26 mouse cellular contexts compared by ENCODE assay signal in genomic region chr11:20142516-20142915, GRCm38 (mm10). TPM values are rescaled to one million over a fixed set of nuclear protein-coding genes. Genes with fewer than 3 reads are reported as not detected.
A peak's percentile ranks its signal among the peaks of the same experiment; 100 is the strongest.
DNase-seq lines count a peak whose midpoint lies in the region; ATAC-seq lines count a peak whose summit lies in the region.
"Had no signal": no experiment of that assay in that cellular context is flagged by ENCODE, and none has a peak within 500 bp of the region (broad histone marks: within the 10 kb centered on the region; RNA-seq: fewer than 3 reads in every experiment).

No protein-coding gene starts in this region.

- no peak overlapping the region for H3K4me2 ChIP-seq in midbrain, embryonic 11.5 days
- H3K4me2 ChIP-seq in midbrain, embryonic 13.5 days (replicated peaks): no peak overlapping the region
- H3K4me2 ChIP-seq: forebrain, embryonic 13.5 days; hindbrain, embryonic 12.5 days had no signal

- DNase-seq in midbrain, embryonic 11.5 days (ENCODE audit: low spot score, missing footprints): peak; percentile 45
- peak; percentile 48 for DNase-seq in MN1 (ENCODE audit: low spot score)
- peak; percentile 6 for DNase-seq in c-Kit-positive CD71-positive TER-119-negative erythroid progenitor cells, embryonic 14.5 days (ENCODE audit: low read depth)
- no peak for DNase-seq in layer of hippocampus, adult 9-11 months
- no peak for DNase-seq in left cerebral cortex, adult 8-10 months (ENCODE audit: low spot score in 2 of 2)
- no peak for DNase-seq in heart, adult 11 months
- DNase-seq: adrenal gland, adult 2 months; adrenal gland, postnatal 25 days; cerebellum, adult 11-12 months; cerebellum, adult 9-10 months; cerebellum, postnatal 25 days; forebrain, postnatal 0 days; gastrocnemius, adult 2 months; gastrocnemius, postnatal 25 days; heart, postnatal 10 days; heart, postnatal 4 days had no signal

- WGBS in midbrain, embryonic 11.5 days: 85% methylated on average over 5 of the region's 5 CpGs
- 91% methylated on average over 5 of the region's 5 CpGs for WGBS in midbrain, embryonic 13.5 days

- H3K27ac ChIP-seq in midbrain, embryonic 11.5 days (ENCODE audit: low read depth, low read length): no peak overlapping the region
- H3K27ac ChIP-seq in midbrain, embryonic 13.5 days: no peak overlapping the region
- H3K27ac ChIP-seq: embryonic facial prominence, embryonic 10.5 days; forebrain, embryonic 13.5 days; gastrocnemius, adult 2 months; heart, embryonic 10.5 days; hindbrain, embryonic 12.5 days had no signal

- H3K4me1 ChIP-seq in midbrain, embryonic 11.5 days (ENCODE audit: control insufficient read depth, insufficient read depth, low read length): no peaks in the 10 kb centered on the region
- H3K4me1 ChIP-seq in midbrain, embryonic 13.5 days (replicated peaks): no peaks in the 10 kb centered on the region
- H3K4me1 ChIP-seq: embryonic facial prominence, embryonic 10.5 days; forebrain, embryonic 13.5 days; hindbrain, embryonic 12.5 days had no signal

- ATAC-seq in midbrain, embryonic 11.5 days (ENCODE audit: low FRiP score): no peak
- ATAC-seq in midbrain, embryonic 13.5 days: no peak
- ATAC-seq: activated CD4-positive, CD25-positive, alpha-beta regulatory T cell, adult 4 months; forebrain, embryonic 13.5 days; forebrain, postnatal 0 days; hindbrain, embryonic 16.5 days; inflammation-experienced regulatory T-cells, adult 6 months; Patski had no signal

- no peaks in the 10 kb centered on the region for H3K27me3 ChIP-seq in midbrain, embryonic 11.5 days (ENCODE audit: control insufficient read depth, insufficient read depth, low read length)
- H3K27me3 ChIP-seq in midbrain, embryonic 13.5 days: no peaks in the 10 kb centered on the region
- H3K27me3 ChIP-seq: forebrain, embryonic 13.5 days; hindbrain, embryonic 12.5 days; Patski had no signal

- H3K9me3 ChIP-seq in midbrain, embryonic 11.5 days (ENCODE audit: control insufficient read depth, low read length): no peaks in the 10 kb centered on the region
- no peaks in the 10 kb centered on the region for H3K9me3 ChIP-seq in midbrain, embryonic 13.5 days
- H3K9me3 ChIP-seq: embryonic facial prominence, embryonic 10.5 days; forebrain, embryonic 13.5 days; G1E; heart, embryonic 10.5 days; hindbrain, embryonic 12.5 days had no signal

- H3K36me3 ChIP-seq in midbrain, embryonic 11.5 days (ENCODE audit: control insufficient read depth, insufficient read depth, low read length): no peaks in the 10 kb centered on the region
- H3K36me3 ChIP-seq in midbrain, embryonic 13.5 days: no peaks in the 10 kb centered on the region
- H3K36me3 ChIP-seq: embryonic facial prominence, embryonic 10.5 days; G1E; heart, embryonic 10.5 days; hindbrain, embryonic 12.5 days had no signal

- H3K9ac ChIP-seq in midbrain, embryonic 11.5 days (ENCODE audit: low read length): no peak overlapping the region
- H3K9ac ChIP-seq in midbrain, embryonic 13.5 days (replicated peaks): no peak overlapping the region
- H3K9ac ChIP-seq: forebrain, embryonic 13.5 days; forebrain, postnatal 0 days; hindbrain, embryonic 12.5 days had no signal

- no peak overlapping the region for H3K4me3 ChIP-seq in midbrain, embryonic 11.5 days (ENCODE audit: low read depth, low read length)
- H3K4me3 ChIP-seq in midbrain, embryonic 13.5 days (replicated peaks): no peak overlapping the region
- H3K4me3 ChIP-seq: embryonic facial prominence, embryonic 10.5 days; forebrain, embryonic 13.5 days; gastrocnemius, adult 2 months; heart, embryonic 10.5 days; hindbrain, embryonic 12.5 days had no signal

RNA-seq across cellular contexts. Expression of gene Actr2, which starts 29.8 kb away (rescaled TPM):
- 75.9 and 87.4 TPM in 2 replicates for polyA plus RNA-seq in midbrain, embryonic 11.5 days (2014; fragmentation: Nextera tagmentation; extraction: Ambion mirVana)
- polyA plus RNA-seq in midbrain, embryonic 13.5 days (2015; fragmentation: Nextera tagmentation; extraction: Ambion mirVana): 167 and 179 TPM in 2 replicates
- 100 to 1,000 TPM; 276 to 291 (median 285) TPM for total RNA-seq in left cerebral cortex, adult 8-10 months (2022)

RNA-seq across cellular contexts. Expression of gene Rab1a, which starts 58.7 kb away (rescaled TPM):
- 248 and 272 TPM in 2 replicates for polyA plus RNA-seq in midbrain, embryonic 11.5 days (2014; fragmentation: Nextera tagmentation; extraction: Ambion mirVana)
- 289 and 306 TPM in 2 replicates for polyA plus RNA-seq in midbrain, embryonic 13.5 days (2015; fragmentation: Nextera tagmentation; extraction: Ambion mirVana)
- total RNA-seq in left cerebral cortex, adult 8-10 months (2022): 100 to 1,000 TPM; 179 to 191 (median 182) TPM

Comparison
In these comparisons a context has a peak if more than half of its experiments do, and no peak if none do; other contexts are left out.
1. DNase-seq: peak in midbrain, embryonic 11.5 days (single experiment), MN1 (single experiment) and c-Kit-positive CD71-positive TER-119-negative erythroid progenitor cells, embryonic 14.5 days (single experiment); none in layer of hippocampus, adult 9-11 months (single experiment), left cerebral cortex, adult 8-10 months (0 of 2) and heart, adult 11 months (single experiment).